Mouse (Mus musculus) erythroblast, embryonic 14.5 days (primary cell): Measurements from ENCODE around the gene Hpcal1.

ENCODE experiments used
- GATA1 ChIP-seq: IDR thresholded peaks from 2 replicates; pipeline ENCODE4 v1.6.1; 2012; ENCODE audit warnings: low read length, inconsistent platforms, mixed read lengths
- TAL1 ChIP-seq: IDR thresholded peaks from 3 replicates; pipeline ENCODE4 v1.6.1; 2012; ENCODE audit warnings: low read length, inconsistent platforms, mixed read lengths

DNA sequence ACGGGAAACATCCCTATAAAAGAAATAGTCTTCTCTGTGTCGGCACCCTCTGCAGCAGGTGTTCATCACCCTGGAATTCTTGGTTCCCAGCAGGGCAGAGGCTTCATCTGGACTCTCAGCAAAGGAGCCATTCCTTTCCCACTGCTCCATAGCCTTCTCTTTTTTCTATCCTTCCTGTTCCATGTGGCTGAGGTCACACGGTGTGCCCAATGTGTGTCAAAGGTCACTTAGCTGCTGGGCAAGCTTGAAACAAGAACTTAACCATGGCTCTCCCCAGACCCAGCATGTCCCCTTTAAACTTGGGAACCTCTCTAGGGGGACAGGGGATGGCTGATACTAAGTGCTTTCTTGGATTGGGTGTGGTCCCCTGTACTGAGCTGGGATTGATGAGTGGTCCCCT lies 73.3 kb downstream of the Hpcal1 start:
- TF ChIP-seq GATA1 = no peak
- TF ChIP-seq TAL1 = no peak
